Mouse (Mus musculus) ES-E14 (cell line): ENCODE measurements around the gene Slc12a3. TPM values are rescaled to one million over a fixed set of nuclear protein-coding genes. Genes with fewer than 3 reads are reported as not detected.

Experiments used
- DNase-seq: peaks from one replicate; pipeline ENCODE4 v3.0.0-alpha.2; 2013; ENCODE audit warnings: low read depth, low spot score
- H3K27ac ChIP-seq: 2 replicates; pipeline ENCODE4 v1.5.1; 2012; ENCODE audit warnings: low read depth, mild to moderate bottlenecking, low read length, moderate library complexity, mixed read lengths; ENCODE audit not compliant: poor library complexity, insufficient read depth, severe bottlenecking
- H3K36me3 ChIP-seq: 2 replicates; pipeline ENCODE4 v1.6.1; 2012; ENCODE audit warnings: mild to moderate bottlenecking, low read length, moderate library complexity, mixed read lengths; ENCODE audit not compliant: control insufficient read depth, poor library complexity, insufficient read depth, severe bottlenecking
- H3K4me1 ChIP-seq, 2 experiments: fragments of 150-350 bp in 1 of 2; sonication (generic) in 1 of 2; 2 replicates each; pipeline ENCODE4 v1.6.1; 2012; ENCODE audit warnings: low read length in 2 of 2, mild to moderate bottlenecking in 1 of 2, mixed read lengths in 1 of 2; ENCODE audit not compliant: control insufficient read depth in 2 of 2, insufficient read depth in 2 of 2, poor library complexity in 1 of 2
- H3K4me3 ChIP-seq, 2 experiments: fragments of 150-350 bp in 1 of 2; sonication (generic) in 1 of 2; 2 replicates each; pipeline ENCODE4 v1.5.1; 2012; ENCODE audit warnings: low read length in 2 of 2, low read depth in 1 of 2, mild to moderate bottlenecking in 1 of 2, mixed read lengths in 1 of 2; ENCODE audit not compliant: insufficient read depth in 1 of 2, poor library complexity in 1 of 2, severe bottlenecking in 1 of 2
- H3K9ac ChIP-seq: 2 replicates; pipeline ENCODE4 v1.6.1; 2012; ENCODE audit warnings: low read depth, mild to moderate bottlenecking, low read length, mixed read lengths; ENCODE audit not compliant: poor library complexity, insufficient read depth, severe bottlenecking
- H3K9me3 ChIP-seq: fragments of 150-350 bp; sonication (generic); 2 replicates; pipeline ENCODE4 v1.6.1; 2012; ENCODE audit warnings: low read depth, mild to moderate bottlenecking, low read length; ENCODE audit not compliant: control insufficient read depth, insufficient read depth
- CHD2 ChIP-seq: IDR thresholded peaks from 2 replicates; pipeline ENCODE4 v1.6.1; 2014; ENCODE audit warnings: mild to moderate bottlenecking, low read depth, low read length, inconsistent platforms
- HCFC1 ChIP-seq: IDR thresholded peaks from 2 replicates; pipeline ENCODE4 v1.6.1; 2012; ENCODE audit warnings: low read length, inconsistent platforms, borderline replicate concordance; ENCODE audit not compliant: insufficient read depth
- MAFK ChIP-seq: IDR thresholded peaks from 2 replicates; pipeline ENCODE4 v1.6.1; 2014; ENCODE audit warnings: mild to moderate bottlenecking, low read depth, low read length, inconsistent platforms; ENCODE audit not compliant: insufficient read depth
- ZC3H11A ChIP-seq: IDR thresholded peaks from 2 replicates; pipeline ENCODE4 v1.6.1; 2012; ENCODE audit warnings: low read depth, mild to moderate bottlenecking, inconsistent platforms, low read length, borderline replicate concordance
- ZNF384 ChIP-seq: IDR thresholded peaks from 2 replicates; pipeline ENCODE4 v1.6.1; 2012; ENCODE audit warnings: low read depth, low read length, inconsistent platforms
- in situ Hi-C, 2 experiments: fragments of 600-800 bp; cut with MboI; formaldehyde crosslinking; loops; one replicate each; pipeline ENCODE4 v1.15.1; 2025; ENCODE audit warnings: low sequenced_read_pairs in 2 of 2, inconsistent platforms in 1 of 2; ENCODE audit not compliant: unreplicated experiment in 2 of 2
- total RNA-seq: library from RNA; depleted of rRNA; stranded (reverse); fragments of 300-350 nt; gene quantifications from 2 replicates; pipeline ENCODE4 v1.2.3, GENCODE M21; 2012

The Slc12a3 gene
- total RNA-seq, 1 experiment = 0.94 TPM

GRCm38 (mm10) chr8:94408443-94409080 is 79.6 kb downstream of the Slc12a3 start:
- no peak for DNase-seq
- Histone ChIP-seq H3K9ac (no peak overlapping the region), H3K4me3 (no peak overlapping the region), H3K36me3 (no peaks in the 10 kb centered on the region), H3K4me1 (no peaks in the 10 kb centered on the region), H3K9me3 (no peaks in the 10 kb centered on the region), H3K27ac (no peak overlapping the region)
- TF ChIP-seq ZC3H11A = no peak
- TF ChIP-seq ZNF384 = no peak
- no peak for TF ChIP-seq CHD2
- TF ChIP-seq MAFK = no peak
- no peak for TF ChIP-seq HCFC1
- in situ Hi-C loops = no loop called here

- no peak overlapping the region for H3K27ac ChIP-seq
- no peak overlapping the region for H3K9ac ChIP-seq
- H3K4me1 ChIP-seq = no peaks in the 10 kb centered on the region
- DNase-seq = no peak
- H3K9me3 ChIP-seq = no peaks in the 10 kb centered on the region
- no peak for TF ChIP-seq MAFK
- TF ChIP-seq ZNF384 = no peak
- TF ChIP-seq ZC3H11A = no peak
- TF ChIP-seq CHD2 = no peak
- no peak for TF ChIP-seq HCFC1
- no peak overlapping the region for H3K4me3 ChIP-seq
- in situ Hi-C loops = no loop called here
- no peaks in the 10 kb centered on the region for H3K36me3 ChIP-seq
Observed at GRCm38 (mm10) chr8:94409523-94409922, 80.5 kb downstream of the Slc12a3 start.

- no peaks in the 10 kb centered on the region for H3K9me3 ChIP-seq
- no peaks in the 10 kb centered on the region for H3K4me1 ChIP-seq
- H3K36me3 ChIP-seq = no peaks in the 10 kb centered on the region
- no peak overlapping the region for H3K27ac ChIP-seq
- H3K9ac ChIP-seq = no peak overlapping the region
- TF ChIP-seq HCFC1 (no peak), ZNF384 (no peak), MAFK (no peak), ZC3H11A (no peak), CHD2 (no peak)
- DNase-seq = no peak
- in situ Hi-C loops = no loop called here
- H3K4me3 ChIP-seq = no peak overlapping the region
Observed at GRCm38 (mm10) chr8:94412518-94412917, 83.5 kb downstream of the Slc12a3 start.

- in situ Hi-C loops = no loop called here
- no peak for DNase-seq
Observed at GRCm38 (mm10) chr8:94413509-94413908, 84.5 kb downstream of the Slc12a3 start.

More at GRCm38 (mm10) chr8:94413509-94413908, 84.5 kb downstream of the Slc12a3 start:
- Histone ChIP-seq H3K9me3 (no peaks in the 10 kb centered on the region), H3K4me3 (no peak overlapping the region), H3K9ac (no peak overlapping the region), H3K4me1 (no peaks in the 10 kb centered on the region), H3K36me3 (no peaks in the 10 kb centered on the region), H3K27ac (no peak overlapping the region)
- no peak for TF ChIP-seq MAFK
- no peak for TF ChIP-seq ZC3H11A
- no peak for TF ChIP-seq HCFC1
- no peak for TF ChIP-seq ZNF384
- TF ChIP-seq CHD2 = no peak
